Mouse (Mus musculus) urinary bladder, adult 2 months (tissue): ENCODE measurements around the gene Igsf9b. TPM values are rescaled to one million over a fixed set of nuclear protein-coding genes. Genes with fewer than 3 reads are reported as not detected.

Experiments
- DNase-seq: peaks from one replicate; pipeline ENCODE4 v3.0.0; 2022; ENCODE audit warnings: low spot score
- polyA plus RNA-seq: library from polyadenylated mRNA; depleted of rRNA; stranded (reverse); fragments of >200 nt; gene quantifications from 2 replicates; pipeline ENCODE4 v1.2.3, GENCODE M21; 2012

Gene Igsf9b
- polyA plus RNA-seq, 1 experiment = 6.3 TPM

DNA sequence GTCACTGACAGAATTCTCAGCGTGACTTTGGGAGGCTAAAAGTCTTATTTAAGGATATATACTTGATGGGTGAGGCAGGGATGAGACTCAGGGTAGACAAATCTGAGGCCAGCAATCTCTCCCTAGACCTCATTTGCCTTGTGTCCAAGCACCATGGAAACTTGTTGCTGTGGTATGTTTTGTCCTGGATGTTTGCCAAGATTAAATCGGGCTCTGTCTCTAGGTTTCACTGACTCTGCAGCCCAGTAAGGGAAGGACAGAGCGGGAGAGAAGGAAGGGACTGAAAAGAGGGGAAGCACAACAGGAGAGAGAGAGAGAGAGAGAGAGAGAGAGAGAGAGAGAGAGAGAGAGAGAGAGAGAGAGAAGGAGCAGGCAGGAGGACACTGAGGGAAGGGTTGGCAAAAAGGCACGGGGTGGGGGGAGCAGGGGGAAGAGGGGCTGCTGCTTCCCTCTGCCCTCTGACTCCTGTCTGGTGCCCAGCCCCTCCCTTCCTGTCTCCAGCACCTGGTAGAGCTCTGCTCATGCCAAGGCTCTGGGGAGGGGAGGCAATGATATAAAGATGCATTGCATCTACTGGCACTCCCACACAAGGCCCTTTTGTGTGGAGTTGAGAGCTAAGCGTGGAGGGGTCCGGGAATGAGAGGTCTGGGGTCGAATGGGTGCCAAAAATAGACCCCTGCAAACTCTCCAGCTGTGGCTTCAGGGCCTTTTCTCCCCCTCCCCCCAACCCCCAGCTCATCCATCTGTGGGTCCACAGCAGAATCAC, 9.3 kb upstream of the Igsf9b start:
- DNase-seq = no peak

DNA sequence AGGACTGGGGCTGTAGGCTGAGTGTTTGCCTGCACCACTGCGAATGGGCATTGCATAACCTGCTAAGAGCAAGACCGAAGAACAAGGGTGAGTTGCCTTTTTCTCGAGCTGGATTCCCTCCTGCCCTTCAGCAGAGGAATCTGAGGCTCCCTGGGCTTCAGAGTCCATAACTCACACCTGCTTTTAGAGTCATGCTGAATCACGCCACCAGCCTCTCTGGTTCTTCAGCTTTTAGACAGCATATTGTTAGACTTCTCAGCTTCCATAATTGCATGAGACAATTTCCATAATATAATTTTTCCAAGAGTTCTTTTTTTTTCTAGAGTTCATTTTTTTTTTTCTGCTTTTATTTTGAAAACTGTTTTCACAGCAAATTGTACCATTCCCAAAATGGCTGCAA, 4.6 kb upstream of the Igsf9b start:
- DNase-seq = no peak

DNA sequence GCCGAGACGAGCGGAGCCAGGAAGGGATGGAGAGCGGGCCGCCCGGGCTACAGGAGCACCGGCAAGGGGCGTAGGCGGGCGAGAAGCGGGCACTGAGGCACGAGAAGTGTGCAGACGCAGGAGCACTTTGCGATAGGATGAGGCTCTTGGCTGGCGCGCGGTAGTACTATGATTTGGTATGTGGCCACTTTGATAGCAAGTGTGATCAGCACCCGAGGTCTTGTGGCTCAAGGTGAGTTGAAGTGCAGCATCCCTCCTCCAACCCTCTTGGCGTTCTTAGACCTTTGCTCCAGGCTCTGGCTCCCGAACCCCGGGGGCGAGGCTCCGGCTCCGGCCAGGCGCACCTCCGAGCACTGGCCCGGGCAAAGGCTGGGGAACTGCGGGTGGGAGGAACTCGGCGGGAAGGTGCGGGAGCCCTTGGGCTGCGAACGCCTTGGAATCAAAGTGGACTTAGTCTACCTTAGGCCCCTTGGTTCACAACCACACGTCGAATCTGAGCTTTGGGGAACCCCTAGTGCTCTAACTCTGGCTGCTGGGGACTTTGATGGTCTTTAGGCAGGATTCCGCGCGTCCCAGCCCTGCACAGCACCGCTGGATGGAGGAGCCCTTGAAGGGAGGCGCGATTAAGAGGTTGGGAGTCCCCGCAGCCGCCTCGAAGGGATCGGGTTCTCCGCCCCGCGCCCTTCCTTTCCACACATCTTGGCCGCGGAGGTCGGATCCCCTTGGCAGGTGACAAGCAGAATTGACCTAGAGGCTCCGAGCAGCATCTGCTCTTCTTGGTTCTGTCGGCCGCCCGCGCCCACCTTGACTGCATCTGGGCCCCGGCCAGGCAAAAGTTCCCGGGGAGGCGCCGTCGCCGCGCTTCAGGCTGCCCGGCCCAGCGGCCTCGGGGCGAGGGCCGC, 533 bp downstream of the Igsf9b start:
- DNase-seq = no peak

DNA sequence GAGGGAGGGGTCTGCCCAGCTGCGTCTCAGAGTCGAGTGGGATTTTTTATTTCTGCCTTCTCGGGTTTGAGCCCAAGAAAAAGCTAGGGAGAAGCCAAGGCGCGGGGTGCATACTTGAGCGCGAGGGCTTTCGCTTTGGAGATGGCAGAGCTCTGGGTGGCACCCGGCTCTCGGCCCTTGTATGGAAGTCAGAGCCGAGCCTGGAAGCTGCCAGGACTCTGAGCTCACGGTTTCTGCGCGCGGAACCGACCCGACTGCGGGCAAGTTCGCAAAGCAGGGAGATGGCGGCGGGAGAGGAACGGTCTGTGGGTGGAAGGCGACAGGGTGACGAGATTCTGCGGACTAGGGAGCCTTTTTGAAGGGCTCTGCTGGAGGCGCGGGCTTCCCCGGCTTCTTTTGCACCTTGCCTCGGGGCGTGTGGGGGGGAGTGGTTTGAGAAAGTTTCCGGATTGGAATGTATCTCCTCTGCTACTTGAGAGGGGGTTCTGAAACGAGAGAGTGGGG, 1.2 kb downstream of the Igsf9b start:
- DNase-seq = no peak

DNA sequence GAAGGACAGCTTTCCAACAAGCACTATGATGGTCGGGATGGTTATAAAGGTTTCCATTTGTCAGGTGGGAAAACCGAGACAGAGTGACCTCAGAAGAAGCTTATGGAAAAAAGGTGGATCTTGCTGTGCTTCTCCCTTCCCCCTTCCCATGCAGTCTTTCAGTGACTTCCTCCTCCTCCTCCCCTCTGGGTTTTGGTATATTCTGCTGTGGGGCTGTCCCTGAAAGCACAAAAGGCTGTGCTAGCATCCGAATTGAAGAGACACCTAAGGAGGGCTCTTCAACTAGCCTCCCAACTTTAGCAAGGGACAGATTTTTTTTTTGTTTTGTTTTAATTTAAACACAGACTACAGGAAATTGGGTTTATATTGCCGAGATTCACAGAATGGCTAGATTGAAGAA, 1.7 kb downstream of the Igsf9b start:
- DNase-seq = no peak

DNA sequence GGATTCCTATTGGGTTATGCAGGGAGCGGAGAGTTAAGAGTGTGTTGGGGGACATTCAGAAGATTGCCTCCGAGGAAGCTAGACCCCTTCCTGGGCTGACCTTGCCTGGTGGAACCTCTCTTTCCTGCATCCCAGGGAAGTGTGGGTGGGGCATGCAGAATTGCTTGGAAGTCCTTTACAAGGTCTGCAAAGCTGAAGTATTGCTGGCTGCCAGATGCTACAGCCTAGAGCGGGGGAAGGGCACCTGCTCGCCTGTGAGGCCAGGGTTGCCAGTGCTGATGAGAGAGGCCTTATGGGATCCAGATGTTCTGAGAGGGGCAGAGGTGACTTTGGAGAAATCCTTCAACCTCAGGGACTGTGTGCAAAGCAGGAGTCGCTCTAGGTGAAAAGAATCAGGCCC, 2.5 kb downstream of the Igsf9b start:
- no peak for DNase-seq

DNA sequence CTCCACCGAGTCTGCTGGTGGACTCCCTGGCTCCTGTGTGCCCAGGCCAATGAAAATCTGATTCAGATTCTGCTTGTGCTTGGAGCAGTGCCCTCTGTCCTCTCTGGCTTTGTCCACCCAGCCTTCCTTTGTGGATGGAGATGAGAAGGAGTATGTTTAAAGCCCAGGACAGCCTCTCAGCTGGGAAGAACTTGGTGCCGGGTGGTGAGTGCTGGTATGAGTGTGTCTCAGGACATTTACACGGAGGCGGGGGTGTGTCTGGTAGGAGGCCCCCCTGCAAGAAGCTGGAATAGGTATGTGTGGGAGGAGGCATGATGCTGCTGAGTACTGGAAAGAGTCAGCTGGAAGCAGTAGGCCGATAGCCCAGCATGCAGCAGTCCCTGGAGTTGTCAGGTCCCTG, 3.3 kb downstream of the Igsf9b start:
- no peak for DNase-seq

DNA sequence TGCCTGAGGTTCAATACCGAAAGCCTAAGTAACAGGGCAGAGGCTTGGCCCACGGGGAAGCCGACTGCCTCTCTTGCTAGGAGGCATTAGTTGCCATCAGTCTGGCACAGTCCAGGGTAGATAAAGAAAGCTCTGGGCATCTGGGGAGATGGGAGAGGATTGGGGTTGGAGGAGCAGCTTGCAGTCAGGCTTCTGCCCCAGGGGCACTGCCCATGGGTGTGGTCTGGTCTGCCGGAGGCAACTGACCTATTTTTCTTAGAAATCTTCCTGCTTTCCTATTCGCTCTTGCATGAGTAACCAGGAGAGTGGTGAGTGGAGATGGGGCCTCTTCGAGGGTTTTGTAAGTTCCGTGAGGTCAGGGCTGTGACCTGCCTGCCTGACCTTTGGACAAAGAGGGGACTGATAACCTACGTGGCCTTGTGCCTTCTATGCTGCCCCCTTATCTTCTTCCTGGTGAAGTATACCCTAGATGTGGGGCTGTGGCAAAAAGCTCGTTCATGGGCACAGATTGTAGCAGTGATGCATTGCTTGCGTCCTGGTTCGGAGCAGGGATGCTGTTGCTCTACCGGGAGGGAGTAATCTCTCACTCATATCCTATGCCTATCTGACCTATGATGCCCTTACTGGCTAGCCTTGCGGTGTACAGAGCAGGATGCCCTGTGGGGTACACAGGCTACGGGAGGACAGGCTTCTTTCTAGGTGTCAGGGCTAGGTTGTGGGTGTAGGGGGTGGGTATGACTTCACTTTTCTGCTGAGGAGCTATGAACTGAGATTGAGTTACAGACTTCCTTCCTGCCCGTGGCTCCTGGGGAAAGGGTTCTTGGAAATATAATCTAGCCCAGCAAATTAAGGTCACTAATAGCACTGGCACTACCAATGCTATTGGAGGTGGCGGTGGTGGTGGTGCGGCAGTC, 4.8 kb downstream of the Igsf9b start:
- DNase-seq = no peak

DNA sequence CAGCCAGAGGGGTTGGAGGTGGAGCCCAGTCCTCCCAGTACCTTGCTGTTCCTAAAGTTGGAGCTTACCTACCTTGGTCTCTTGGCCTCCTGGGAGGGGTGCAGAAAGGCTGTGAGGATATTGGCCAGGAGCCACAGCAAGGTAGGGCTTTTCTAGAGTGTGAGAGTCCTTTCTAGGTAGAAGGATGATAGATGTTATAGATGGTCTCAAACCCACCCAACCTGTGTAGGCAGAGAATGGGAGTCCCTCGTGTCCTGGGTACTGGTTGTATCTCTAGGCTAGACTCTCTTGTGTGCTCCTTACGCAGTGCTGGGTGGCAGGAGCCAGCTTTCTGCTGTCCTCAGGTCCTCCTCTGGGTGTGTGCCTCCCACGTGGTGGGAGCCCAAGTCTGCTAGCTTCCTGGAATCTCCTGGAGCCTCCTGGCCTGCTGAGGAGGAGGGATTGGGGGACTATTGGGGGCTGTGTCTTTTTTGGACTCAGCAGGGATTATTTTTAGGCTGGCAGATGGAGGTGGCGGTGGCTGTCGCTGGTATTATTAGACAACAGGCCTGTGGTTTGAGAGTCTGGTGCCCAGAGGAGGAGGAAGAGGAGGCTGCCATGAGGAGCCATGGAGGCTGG, 5.6 kb downstream of the Igsf9b start:
- no peak for DNase-seq

DNA sequence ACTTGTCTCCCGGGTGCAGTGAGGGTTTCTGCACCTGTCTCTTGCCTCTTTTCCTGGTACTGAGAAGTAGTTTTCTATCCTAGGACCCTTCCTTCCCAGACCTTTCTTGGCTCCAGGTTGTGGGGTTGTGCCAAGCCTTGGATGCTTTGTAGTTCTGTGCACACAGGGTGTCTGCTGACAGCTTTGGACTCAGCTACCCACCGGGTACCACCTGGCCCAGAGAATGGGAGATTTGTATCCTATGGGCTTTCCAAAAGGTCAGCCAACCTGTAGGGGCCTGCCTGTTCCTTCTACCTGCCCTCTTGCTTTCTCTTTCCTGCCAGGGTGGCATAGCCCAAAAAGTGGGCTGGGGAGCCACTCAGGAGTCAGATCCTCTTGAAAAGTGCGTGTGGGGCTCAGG, 6.5 kb downstream of the Igsf9b start:
- DNase-seq = no peak

DNA sequence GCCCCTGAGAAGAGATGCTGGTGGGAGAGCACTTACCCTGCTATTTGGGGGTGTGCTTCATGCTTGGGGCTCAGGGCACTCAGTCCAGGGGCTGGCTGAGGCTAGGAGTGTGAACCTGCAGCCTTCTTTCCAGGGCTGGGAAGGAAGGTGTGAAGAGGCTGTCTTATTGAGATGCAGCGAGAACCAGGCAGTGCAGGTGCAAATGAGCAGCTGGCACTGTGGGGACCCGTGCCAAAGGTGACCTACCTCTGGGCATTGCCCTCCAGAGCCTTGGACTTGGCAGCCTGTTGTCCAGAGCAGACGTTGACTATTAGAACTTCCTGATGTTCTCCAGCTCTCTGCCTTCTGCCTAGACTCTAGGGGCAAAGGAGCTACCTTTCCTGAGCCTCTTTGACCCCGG, 7.6 kb downstream of the Igsf9b start:
- no peak for DNase-seq

DNA sequence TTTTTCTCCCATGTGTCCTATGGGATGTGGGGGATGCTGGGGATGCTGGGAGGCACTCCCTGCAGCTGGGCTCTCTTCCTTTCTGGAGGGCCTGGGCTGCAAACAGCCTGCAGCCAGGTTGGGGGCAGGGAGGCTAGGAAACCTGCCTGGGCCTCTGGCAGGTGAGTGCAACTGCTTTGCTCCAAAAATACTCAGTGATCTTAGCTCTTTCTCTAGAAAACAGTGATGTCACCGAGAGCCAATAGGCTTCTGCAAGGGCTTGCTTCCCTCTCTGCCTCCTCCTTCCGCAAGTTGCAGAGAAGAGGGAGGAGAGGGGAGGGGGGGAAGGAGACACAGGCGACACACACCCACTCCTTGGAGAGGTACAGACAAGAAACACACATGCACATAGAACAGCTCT, 8.3 kb downstream of the Igsf9b start:
- DNase-seq = no peak

DNA sequence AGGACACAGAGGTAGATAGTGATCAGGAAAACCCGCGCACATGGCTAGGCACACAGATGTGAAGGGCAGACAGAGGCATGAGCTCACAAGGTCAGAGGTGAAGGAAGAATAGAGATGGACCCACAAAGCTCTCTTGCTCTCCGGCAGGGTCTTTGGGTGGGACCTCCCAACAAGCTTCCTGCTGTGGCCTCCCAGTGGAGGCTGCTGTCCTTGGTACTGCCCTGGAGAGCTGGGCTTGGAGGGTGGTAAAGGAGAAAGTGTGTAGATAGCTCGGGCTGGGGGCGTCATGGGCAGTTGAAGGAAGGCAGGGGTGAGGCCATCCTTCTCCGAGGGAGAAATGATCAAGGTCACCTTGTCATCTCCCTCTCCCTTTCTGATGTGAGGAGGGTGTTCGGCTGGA, 9.0 kb downstream of the Igsf9b start:
- no peak for DNase-seq

DNA sequence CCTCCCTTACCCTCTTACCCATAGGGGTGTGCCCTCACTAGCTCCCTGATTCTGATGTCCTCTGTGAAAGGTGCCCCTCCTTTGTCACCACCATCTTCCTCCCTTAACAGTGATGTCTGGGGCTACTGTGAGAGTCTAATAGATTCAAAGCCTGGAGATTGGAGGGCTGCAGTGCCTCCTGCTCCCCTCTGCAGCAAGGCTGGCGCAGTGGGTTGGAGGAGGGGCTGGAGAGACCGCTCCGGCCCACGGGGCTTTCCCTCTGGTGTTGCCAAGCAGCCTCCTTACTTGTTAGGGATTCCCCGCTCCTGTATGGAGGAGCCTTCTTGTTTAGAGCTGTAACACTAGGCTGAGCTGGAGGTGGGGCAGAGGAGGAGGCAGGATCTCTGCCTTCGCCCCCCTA, 9.6 kb downstream of the Igsf9b start:
- no peak for DNase-seq

DNA sequence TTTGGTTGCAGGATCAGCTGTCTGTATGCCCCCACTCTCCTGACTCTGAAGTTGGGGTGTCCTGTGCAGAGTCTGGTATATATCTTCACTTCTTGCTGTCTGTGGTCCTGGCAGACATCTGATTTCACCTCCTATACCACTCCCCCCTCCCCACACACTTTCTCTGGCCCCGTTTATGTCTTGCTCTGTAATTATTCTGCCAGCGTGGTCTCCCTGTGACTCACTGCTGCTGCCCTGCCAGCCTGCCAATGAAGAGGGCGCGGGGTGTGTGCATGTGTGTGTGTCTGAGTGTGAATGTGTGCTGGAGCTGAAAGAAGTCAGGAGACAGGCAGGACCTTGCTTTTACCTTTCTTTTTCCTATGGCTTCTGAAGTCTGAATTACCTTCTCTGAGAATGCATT, 11.0 kb downstream of the Igsf9b start:
- no peak for DNase-seq

DNA sequence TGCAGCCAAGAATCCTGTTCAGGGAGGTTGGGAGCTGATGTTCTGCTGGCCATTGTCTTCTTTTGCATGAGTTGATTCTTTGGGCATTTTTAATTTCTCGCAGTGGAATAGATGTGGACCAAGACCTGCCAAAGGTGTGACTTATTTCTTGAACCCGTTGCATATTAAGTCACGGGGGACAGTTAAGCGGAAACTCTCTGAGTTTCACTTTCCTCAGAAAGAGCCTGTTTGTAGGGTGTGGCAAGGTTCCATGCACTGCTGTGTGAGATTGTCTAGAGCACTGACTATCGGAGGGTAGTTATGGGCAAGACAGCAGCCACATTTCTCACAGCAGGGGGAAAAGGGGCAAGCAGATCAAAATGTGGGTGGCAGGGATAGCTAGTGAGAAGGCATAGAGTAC, 14.4 kb downstream of the Igsf9b start:
- DNase-seq = no peak

DNA sequence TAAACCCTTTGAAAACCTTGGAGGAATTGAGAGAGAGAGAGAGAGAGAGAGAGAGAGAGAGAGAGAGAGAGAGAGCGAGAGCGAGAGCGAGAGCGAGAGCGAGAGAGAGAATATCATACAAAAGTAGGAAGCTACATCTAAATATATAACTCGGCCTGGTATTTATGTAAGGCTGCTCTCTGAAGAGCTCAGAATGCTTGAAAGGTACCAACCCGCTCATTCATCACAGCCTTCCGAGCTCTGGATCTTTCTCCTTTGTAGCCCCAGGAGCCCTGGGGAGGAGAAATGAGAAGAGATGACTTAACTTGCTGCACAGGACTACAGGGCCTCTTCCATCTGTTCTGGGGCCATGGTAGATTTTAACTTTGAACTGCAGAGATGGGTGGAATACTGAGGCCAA, 22.3 kb downstream of the Igsf9b start:
- DNase-seq = no peak

DNA sequence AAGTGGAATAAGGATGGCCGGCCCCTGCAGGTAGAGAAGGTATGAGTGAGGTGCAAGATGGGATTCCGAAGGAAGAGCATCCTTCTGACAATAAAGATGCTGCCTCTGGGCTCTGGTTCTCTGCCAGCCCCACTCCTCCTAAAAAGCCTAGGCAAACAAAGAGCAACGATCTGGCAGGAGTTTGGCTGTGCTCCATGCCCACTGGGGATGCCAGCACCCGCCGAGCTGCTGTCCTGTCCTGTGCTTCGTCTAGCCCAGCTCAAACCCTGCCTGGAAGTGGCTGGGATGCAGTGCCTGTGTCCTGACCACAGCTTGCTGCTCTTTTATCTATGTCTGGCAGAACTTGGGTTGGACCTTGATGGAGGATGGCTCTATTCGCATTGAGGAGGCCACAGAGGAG, 23.3 kb downstream of the Igsf9b start:
- DNase-seq = no peak

DNA sequence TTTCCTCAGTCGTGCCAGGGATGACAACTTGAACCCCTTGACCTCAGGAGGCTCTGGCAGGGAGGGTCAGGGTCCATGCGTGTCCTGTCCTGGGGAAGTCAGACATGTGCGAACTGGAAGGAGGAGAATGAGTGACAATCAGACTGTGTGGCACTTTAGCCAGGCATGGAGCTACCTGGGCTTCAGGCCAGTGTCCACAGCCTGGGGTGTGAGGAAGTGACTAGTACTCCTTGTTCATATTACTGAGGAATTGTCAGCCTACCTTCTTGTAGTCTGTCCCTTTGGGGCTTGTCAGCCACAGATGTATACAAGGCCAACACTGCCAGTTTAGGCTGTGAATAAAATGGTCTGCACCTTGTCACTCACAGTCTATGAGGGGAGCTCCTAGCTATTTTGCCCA, 24.4 kb downstream of the Igsf9b start:
- DNase-seq = no peak

DNA sequence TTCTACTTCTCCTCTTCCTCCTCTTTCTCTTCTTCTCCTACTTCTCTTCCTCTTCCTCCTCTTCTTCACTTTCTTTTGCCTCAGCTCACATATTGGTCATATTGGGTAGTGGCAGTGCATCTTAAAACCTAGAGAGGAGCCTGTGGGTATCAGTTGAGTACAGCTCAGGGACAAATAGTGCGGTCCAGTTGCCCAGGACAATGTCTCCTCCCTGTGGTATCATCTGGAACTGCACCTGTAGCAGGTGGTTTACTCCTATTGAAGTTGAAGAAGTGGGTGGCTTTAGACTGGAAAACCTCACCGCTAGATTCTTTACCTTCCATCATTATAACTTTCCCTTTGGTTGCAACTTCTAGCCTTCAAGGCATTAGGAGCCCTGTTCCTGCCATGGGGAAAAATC, 26.9 kb downstream of the Igsf9b start:
- no peak for DNase-seq

DNA sequence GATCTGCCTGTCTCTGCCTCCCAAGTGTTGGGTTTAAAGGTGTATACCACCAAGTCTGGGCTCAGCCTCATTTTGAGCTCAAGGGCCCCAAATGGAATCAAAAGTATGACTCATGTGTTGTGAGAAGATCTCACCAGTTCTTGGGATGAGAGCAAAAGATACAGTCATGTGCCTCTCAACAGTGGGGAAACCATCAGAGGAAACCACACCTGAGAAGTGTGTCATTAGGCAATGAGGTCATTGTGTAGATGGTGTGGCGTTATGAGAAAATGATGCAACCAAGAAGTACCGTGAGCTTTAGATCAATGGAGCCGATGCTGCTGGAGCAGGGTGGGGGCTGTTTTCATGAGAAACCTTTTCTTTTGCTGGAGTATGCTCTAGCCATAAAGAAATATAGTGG, 28.6 kb downstream of the Igsf9b start:
- DNase-seq = no peak

DNA sequence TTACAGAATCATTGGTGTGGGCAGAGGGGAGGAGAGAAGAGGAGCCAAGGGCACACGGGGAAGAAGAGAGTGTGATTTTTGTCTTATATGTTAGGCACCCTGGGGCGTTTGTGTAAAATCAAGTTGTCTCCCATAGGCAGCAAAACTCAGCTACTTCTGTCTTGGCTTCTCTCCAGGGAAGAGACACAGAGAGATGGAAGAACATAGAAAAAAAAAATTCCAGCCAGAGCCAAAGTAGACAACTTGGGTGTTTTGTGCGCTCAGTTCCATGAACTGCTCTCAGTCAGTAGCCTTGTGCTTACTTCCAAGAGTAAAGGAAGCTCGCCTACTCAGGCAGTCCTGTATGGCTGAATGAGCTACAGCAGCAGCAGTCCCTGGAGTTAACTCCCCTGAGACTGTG, 31.4 kb downstream of the Igsf9b start:
- no peak for DNase-seq
